In the genomic region with DNA sequence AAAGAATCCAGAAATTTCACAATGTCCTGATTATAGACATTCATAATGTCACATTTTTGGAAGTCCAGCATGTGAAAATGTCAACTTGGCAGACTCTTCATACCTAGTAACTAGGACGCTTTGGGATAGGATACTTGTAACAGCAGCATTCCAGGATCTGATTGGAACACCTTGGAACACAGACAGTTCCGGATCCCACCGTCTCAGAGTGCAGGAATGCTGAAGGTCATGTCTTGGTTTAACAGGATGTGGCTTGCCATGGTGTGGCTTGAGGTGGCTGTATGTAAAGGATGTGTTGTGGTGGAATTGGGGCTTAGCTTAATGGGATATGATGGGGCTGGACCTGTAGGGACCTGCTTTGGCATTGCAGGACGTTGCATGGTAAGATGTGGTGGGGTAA, we compare ENCODE assay signal across 15 mouse cellular contexts. TPM values are rescaled to one million over a fixed set of nuclear protein-coding genes. Genes with fewer than 3 reads are reported as not detected.
DNase-seq lines count a peak whose midpoint lies in the region; ATAC-seq and TF ChIP-seq lines count a peak whose summit lies in the region.
"Had no signal": no experiment of that assay in that cellular context is flagged by ENCODE, and none has a peak within 500 bp of the region (broad histone marks: within the 10 kb centered on the region; RNA-seq: fewer than 3 reads in every experiment).

No protein-coding gene starts in this region.

- no peak overlapping the region for H3K9ac ChIP-seq in hindbrain, embryonic 11.5 days (ENCODE audit: low read depth, low read length)
- peak overlapping the region; percentile 74; the same call in 1 of the 2 replicates for H3K9ac ChIP-seq in hindbrain, embryonic 13.5 days

- no peaks in the 10 kb centered on the region for H3K4me1 ChIP-seq in hindbrain, embryonic 11.5 days (replicated peaks; ENCODE audit: control insufficient read depth, insufficient read depth, low read length)
- peaks cover 4% of the 10 kb centered on the region; the same call in 1 of the 2 replicates for H3K4me1 ChIP-seq in hindbrain, embryonic 10.5 days (replicated peaks)
- H3K4me1 ChIP-seq in hindbrain, embryonic 13.5 days (replicated peaks), result peaks cover 10% of the 10 kb centered on the region

- no peak overlapping the region for H3K27ac ChIP-seq in hindbrain, embryonic 11.5 days (ENCODE audit: low read depth, low read length)
- no peak overlapping the region for H3K27ac ChIP-seq in hindbrain, embryonic 10.5 days
- no peak overlapping the region for H3K27ac ChIP-seq in hindbrain, embryonic 13.5 days
- H3K27ac ChIP-seq: macrophage had no signal

- peak overlapping the region; percentile 46; the same call in 1 of the 2 replicates for H3K4me2 ChIP-seq in hindbrain, embryonic 11.5 days (replicated peaks; ENCODE audit: low read depth, low read length)
- peak overlapping the region; percentile 58 for H3K4me2 ChIP-seq in hindbrain, embryonic 13.5 days
- peak overlapping the region; percentile 60 for H3K4me2 ChIP-seq in myocyte (ENCODE audit: low read depth)

- no peak overlapping the region for H3K4me3 ChIP-seq in hindbrain, embryonic 11.5 days (ENCODE audit: low read depth, low read length)
- H3K4me3 ChIP-seq in hindbrain, embryonic 10.5 days, result no peak overlapping the region
- H3K4me3 ChIP-seq in hindbrain, embryonic 13.5 days, result peak overlapping the region; percentile 53
- H3K4me3 ChIP-seq in myocyte, result peak overlapping the region; percentile 41

- no peak for ATAC-seq in hindbrain, embryonic 11.5 days (ENCODE audit: low FRiP score)
- ATAC-seq in hindbrain, embryonic 13.5 days (ENCODE audit: low FRiP score), result no peak
- ATAC-seq in megakaryocyte, adult 5-6 weeks (ENCODE audit: poor library complexity, severe bottlenecking), result no peak
- ATAC-seq: intestine, postnatal 0 days had no signal

- H3K9me3 ChIP-seq in hindbrain, embryonic 11.5 days (ENCODE audit: control insufficient read depth, low read length), result no peaks in the 10 kb centered on the region
- peaks cover 9% of the 10 kb centered on the region; the same call in 1 of the 2 replicates for H3K9me3 ChIP-seq in hindbrain, embryonic 10.5 days
- H3K9me3 ChIP-seq in hindbrain, embryonic 13.5 days, result no peaks in the 10 kb centered on the region; the same call in 1 of the 2 replicates

- WGBS in hindbrain, embryonic 11.5 days, result 82% methylated on average over 4 of the region's 4 CpGs
- 73% methylated on average over 4 of the region's 4 CpGs for WGBS in hindbrain, embryonic 10.5 days
- WGBS in hindbrain, embryonic 13.5 days, result 74% methylated on average over 4 of the region's 4 CpGs

- TF ChIP-seq POLR2A in myocyte (IDR thresholded peaks at IDR 0.05; ENCODE audit: insufficient read length, low read depth), result no peak

- no peak for DNase-seq in hindbrain, embryonic 11.5 days (ENCODE audit: low spot score)
- no peak for DNase-seq in hindbrain, embryonic 10.5 days (ENCODE audit: low spot score)
- DNase-seq in R1 (ENCODE audit: low read depth, low spot score), result peak; percentile 59
- no peak for DNase-seq in embryo, embryonic 11 days
- DNase-seq: adrenal gland, postnatal 14 days; gastrocnemius, postnatal 10 days; heart, postnatal 14 days; kidney, postnatal 10 days; lung, embryonic 14.5 days; right cerebral cortex, postnatal 4 days had no signal

- no peaks in the 10 kb centered on the region for H3K36me3 ChIP-seq in hindbrain, embryonic 11.5 days (ENCODE audit: control insufficient read depth, insufficient read depth, low read length)
- H3K36me3 ChIP-seq in hindbrain, embryonic 10.5 days, result no peaks in the 10 kb centered on the region
- peaks cover 18% of the 10 kb centered on the region; the same call in 1 of the 2 replicates for H3K36me3 ChIP-seq in hindbrain, embryonic 13.5 days
- no peaks in the 10 kb centered on the region for H3K36me3 ChIP-seq in myocyte (ENCODE audit: control insufficient read depth, insufficient read depth)

- H3K27me3 ChIP-seq in hindbrain, embryonic 11.5 days (ENCODE audit: control insufficient read depth, insufficient read depth, low read length), result no peaks in the 10 kb centered on the region
- no peaks in the 10 kb centered on the region for H3K27me3 ChIP-seq in hindbrain, embryonic 10.5 days (ENCODE audit: insufficient read depth, poor library complexity, severe bottlenecking)
- H3K27me3 ChIP-seq in hindbrain, embryonic 13.5 days, result no peaks in the 10 kb centered on the region
- H3K27me3 ChIP-seq in myocyte (ENCODE audit: control insufficient read depth, insufficient read depth, insufficient read length), result no peaks in the 10 kb centered on the region

- H3K79me2 ChIP-seq in myocyte (ENCODE audit: control insufficient read depth, insufficient read depth), result no peaks in the 10 kb centered on the region

- no peak overlapping the region for H3ac ChIP-seq in myocyte (ENCODE audit: control insufficient read depth, insufficient read length)

TF ChIP-seq in myocyte, 11 proteins besides CTCF, POLR2A, EP300 and RAD21:
- no peak for TF ChIP-seq MAX (IDR thresholded peaks at IDR 0.05; ENCODE audit: low read depth)
- no peak for TF ChIP-seq USF1 (IDR thresholded peaks at IDR 0.05; ENCODE audit: low read depth)
- no peak for TF ChIP-seq MYOD1 (IDR thresholded peaks at IDR 0.05; ENCODE audit: control insufficient read depth in 1 of 3, insufficient read length in 2 of 3, low read depth in 2 of 3)
- TF ChIP-seq TCF12 (IDR thresholded peaks at IDR 0.05; ENCODE audit: insufficient read depth, poor library complexity, severe bottlenecking), result no peak
- no peak for TF ChIP-seq CEBPB (IDR thresholded peaks at IDR 0.05; ENCODE audit: insufficient read depth, poor library complexity, severe bottlenecking)
- TF ChIP-seq TCF3 (IDR thresholded peaks at IDR 0.05; ENCODE audit: insufficient read length, low read depth), result no peak
- TF ChIP-seq SRF (IDR thresholded peaks at IDR 0.05; ENCODE audit: control insufficient read depth, insufficient read length, low read depth), result no peak
- no peak for TF ChIP-seq REST (IDR thresholded peaks at IDR 0.05; ENCODE audit: insufficient read depth, insufficient read length)
- no peak for TF ChIP-seq E2F4 (IDR thresholded peaks at IDR 0.05; ENCODE audit: insufficient read depth)
- TF ChIP-seq POLR2AphosphoS2 (IDR thresholded peaks at IDR 0.05; ENCODE audit: insufficient read length, low read depth), result no peak

RNA-seq across cellular contexts. Expression of a gene that starts 1.2 kb away (rescaled TPM):
- 20.3 and 20.4 TPM in 2 replicates for polyA plus RNA-seq in hindbrain, embryonic 11.5 days (2014; fragmentation: Nextera tagmentation; extraction: Ambion mirVana)
- 15.1 and 22.6 TPM in 2 replicates for polyA plus RNA-seq in hindbrain, embryonic 10.5 days (2016; fragmentation: Nextera tagmentation; extraction: Ambion mirVana)
- polyA plus RNA-seq in hindbrain, embryonic 13.5 days (2015; fragmentation: Nextera tagmentation; extraction: Ambion mirVana), result 43.4 and 50.0 TPM in 2 replicates
- polyA plus RNA-seq in myocyte (2012; fragmentation: generic; extraction: Trizol), result 67.5 TPM
- 0.27 TPM in 1 of 2 replicates, not detected in the other for total RNA-seq in megakaryocyte, adult 5-6 weeks (2015)
- total RNA-seq in megakaryocyte, adult 5-6 weeks (2017), result 0.22 and 0.41 TPM in 2 replicates

RNA-seq across cellular contexts. Expression of a gene that starts 11.8 kb away (rescaled TPM):
- 38.1 and 39.3 TPM in 2 replicates for polyA plus RNA-seq in hindbrain, embryonic 11.5 days (2014; fragmentation: Nextera tagmentation; extraction: Ambion mirVana)
- polyA plus RNA-seq in hindbrain, embryonic 10.5 days (2016; fragmentation: Nextera tagmentation; extraction: Ambion mirVana), result 37.4 and 40.3 TPM in 2 replicates
- 26.4 and 29.5 TPM in 2 replicates for polyA plus RNA-seq in hindbrain, embryonic 13.5 days (2015; fragmentation: Nextera tagmentation; extraction: Ambion mirVana)
- 116 TPM for polyA plus RNA-seq in myocyte (2012; fragmentation: generic; extraction: Trizol)
- total RNA-seq in megakaryocyte, adult 5-6 weeks (2015), result 56.4 and 70.7 TPM in 2 replicates
- 108 and 125 TPM in 2 replicates for total RNA-seq in megakaryocyte, adult 5-6 weeks (2017)

RNA-seq across cellular contexts. Expression of a gene that starts 29.1 kb away (rescaled TPM):
- polyA plus RNA-seq in hindbrain, embryonic 11.5 days (2014; fragmentation: Nextera tagmentation; extraction: Ambion mirVana), result 10.5 and 13.2 TPM in 2 replicates
- polyA plus RNA-seq in hindbrain, embryonic 10.5 days (2016; fragmentation: Nextera tagmentation; extraction: Ambion mirVana), result 10.0 and 12.1 TPM in 2 replicates
- polyA plus RNA-seq in hindbrain, embryonic 13.5 days (2015; fragmentation: Nextera tagmentation; extraction: Ambion mirVana), result 19.8 and 21.0 TPM in 2 replicates
- 12.5 TPM for polyA plus RNA-seq in myocyte (2012; fragmentation: generic; extraction: Trizol)
- 5.9 and 8.4 TPM in 2 replicates for total RNA-seq in megakaryocyte, adult 5-6 weeks (2015)
- 2.0 and 2.9 TPM in 2 replicates for total RNA-seq in megakaryocyte, adult 5-6 weeks (2017)

RNA-seq across cellular contexts. Expression of a gene that starts 47.1 kb away (rescaled TPM):
- polyA plus RNA-seq in hindbrain, embryonic 11.5 days (2014; fragmentation: Nextera tagmentation; extraction: Ambion mirVana), result 42.8 and 43.3 TPM in 2 replicates
- polyA plus RNA-seq in hindbrain, embryonic 10.5 days (2016; fragmentation: Nextera tagmentation; extraction: Ambion mirVana), result 45.7 and 48.9 TPM in 2 replicates
- polyA plus RNA-seq in hindbrain, embryonic 13.5 days (2015; fragmentation: Nextera tagmentation; extraction: Ambion mirVana), result 46.9 and 48.4 TPM in 2 replicates
- polyA plus RNA-seq in myocyte (2012; fragmentation: generic; extraction: Trizol), result 32.6 TPM
- total RNA-seq in megakaryocyte, adult 5-6 weeks (2015), result 16.3 and 17.5 TPM in 2 replicates
- total RNA-seq in megakaryocyte, adult 5-6 weeks (2017), result 14.2 and 14.4 TPM in 2 replicates

RNA-seq across cellular contexts. Expression of a gene that starts 59.4 kb away (rescaled TPM):
- polyA plus RNA-seq in hindbrain, embryonic 11.5 days (2014; fragmentation: Nextera tagmentation; extraction: Ambion mirVana), result 450 and 452 TPM in 2 replicates
- polyA plus RNA-seq in hindbrain, embryonic 10.5 days (2016; fragmentation: Nextera tagmentation; extraction: Ambion mirVana), result 402 and 425 TPM in 2 replicates
- 336 and 358 TPM in 2 replicates for polyA plus RNA-seq in hindbrain, embryonic 13.5 days (2015; fragmentation: Nextera tagmentation; extraction: Ambion mirVana)
- polyA plus RNA-seq in myocyte (2012; fragmentation: generic; extraction: Trizol), result 236 TPM
- 982 and 1,036 TPM in 2 replicates for total RNA-seq in megakaryocyte, adult 5-6 weeks (2015)
- 1,421 and 1,439 TPM in 2 replicates for total RNA-seq in megakaryocyte, adult 5-6 weeks (2017)

Comparison
In these comparisons a context has a peak if more than half of its experiments do, and no peak if none do; other contexts are left out.
1. H3K4me3 ChIP-seq: peak in hindbrain, embryonic 13.5 days (single experiment) and myocyte (single experiment); none in hindbrain, embryonic 11.5 days (single experiment) and hindbrain, embryonic 10.5 days (single experiment).
2. Peak in every context shown above with its lines, with median percentiles within 50 percentile points of each other: H3K4me2 ChIP-seq.